Mouse (Mus musculus) small intestine, adult 2 months (tissue): Measurements from ENCODE around the gene Fam120b. TPM values are rescaled to one million over a fixed set of nuclear protein-coding genes. Genes with fewer than 3 reads are reported as not detected.

Source experiments
- H3K27ac ChIP-seq: fragments of 200-500 bp; 2 replicates; pipeline ENCODE4 v1.5.1; 2012; ENCODE audit warnings: low read depth, low read length, control low read depth, inconsistent platforms; ENCODE audit not compliant: insufficient read depth
- H3K27me3 ChIP-seq: fragments of 200-500 bp; 2 replicates; pipeline ENCODE4 v1.6.1; 2012; ENCODE audit warnings: mild to moderate bottlenecking, moderate library complexity, low read length, inconsistent platforms; ENCODE audit not compliant: control insufficient read depth, insufficient read depth
- H3K36me3 ChIP-seq: fragments of 200-500 bp; 2 replicates; pipeline ENCODE4 v1.6.1; 2012; ENCODE audit warnings: mild to moderate bottlenecking, low read length, control low read depth, inconsistent platforms; ENCODE audit not compliant: control insufficient read depth, insufficient read depth
- H3K4me1 ChIP-seq: fragments of 200-500 bp; 2 replicates; pipeline ENCODE4 v1.6.1; 2012; ENCODE audit warnings: low read length, inconsistent platforms, mixed read lengths; ENCODE audit not compliant: control insufficient read depth, insufficient read depth, insufficient read length
- H3K4me3 ChIP-seq: fragments of 200-500 bp; 2 replicates; pipeline ENCODE4 v1.5.1; 2012; ENCODE audit warnings: low read depth, mild to moderate bottlenecking, control low read depth, inconsistent platforms, low read length, moderate library complexity
- CTCF ChIP-seq: fragments of 200-500 bp; IDR thresholded peaks from 2 replicates; pipeline ENCODE4 v1.5.1; 2012; ENCODE audit warnings: low read depth, mild to moderate bottlenecking, control low read depth, inconsistent platforms, low read length, moderate library complexity, mixed read lengths; ENCODE audit not compliant: insufficient replicate concordance, insufficient read length; ENCODE audit errors: extremely low read depth
- POLR2A ChIP-seq: fragments of 200-500 bp; IDR thresholded peaks from 2 replicates; pipeline ENCODE4 v1.6.1; 2012; ENCODE audit warnings: low read depth, mild to moderate bottlenecking, control low read depth, inconsistent platforms, low read length, moderate library complexity
- WGBS: fragments of 180-500 bp; shearing (Covaris S2); methylation state at CpG from one replicate; pipeline ENCODE4 v1.1.7; 2018; 5-methylcytosine and 5-hydroxymethylcytosine counted together
- polyA plus RNA-seq: library from polyadenylated mRNA; depleted of rRNA; stranded (reverse); fragments of >200 nt; gene quantifications from 2 replicates; pipeline ENCODE4 v1.2.3, GENCODE M21; 2012

Fam120b gene
- polyA plus RNA-seq, 1 experiment, result 7.6 TPM

DNA sequence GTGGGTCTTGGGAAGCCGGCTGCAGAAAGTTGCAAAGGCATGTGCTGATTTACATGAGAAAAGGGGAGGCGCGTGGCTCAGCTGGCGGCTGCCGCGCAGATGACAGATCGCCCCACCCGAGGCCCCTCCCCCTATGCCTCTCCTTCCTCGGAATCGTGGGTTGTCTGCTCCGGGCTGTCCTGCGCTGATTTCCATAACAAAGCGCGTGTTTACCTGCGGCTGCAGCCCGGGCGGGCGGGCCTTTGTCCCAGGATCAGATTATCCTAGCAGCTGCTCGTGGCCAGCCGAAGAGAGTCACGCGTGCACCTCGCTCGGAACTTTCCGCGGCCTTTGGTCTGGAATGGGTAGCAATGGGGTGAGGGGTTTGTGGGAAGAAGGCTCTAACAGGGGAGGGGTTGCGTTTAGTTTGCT lies 15.4 kb upstream of the Fam120b start:
- H3K27me3 ChIP-seq, result no peaks in the 10 kb centered on the region
- H3K4me1 ChIP-seq, result peaks cover 6% of the 10 kb centered on the region
- H3K4me3 ChIP-seq, result peak overlapping the region; percentile 61
- WGBS, result 1% methylated on average over 27 of the region's 27 CpGs
- TF ChIP-seq POLR2A (no peak), CTCF (no peak)
- H3K36me3 ChIP-seq, result no peaks in the 10 kb centered on the region
- no peak overlapping the region for H3K27ac ChIP-seq

DNA sequence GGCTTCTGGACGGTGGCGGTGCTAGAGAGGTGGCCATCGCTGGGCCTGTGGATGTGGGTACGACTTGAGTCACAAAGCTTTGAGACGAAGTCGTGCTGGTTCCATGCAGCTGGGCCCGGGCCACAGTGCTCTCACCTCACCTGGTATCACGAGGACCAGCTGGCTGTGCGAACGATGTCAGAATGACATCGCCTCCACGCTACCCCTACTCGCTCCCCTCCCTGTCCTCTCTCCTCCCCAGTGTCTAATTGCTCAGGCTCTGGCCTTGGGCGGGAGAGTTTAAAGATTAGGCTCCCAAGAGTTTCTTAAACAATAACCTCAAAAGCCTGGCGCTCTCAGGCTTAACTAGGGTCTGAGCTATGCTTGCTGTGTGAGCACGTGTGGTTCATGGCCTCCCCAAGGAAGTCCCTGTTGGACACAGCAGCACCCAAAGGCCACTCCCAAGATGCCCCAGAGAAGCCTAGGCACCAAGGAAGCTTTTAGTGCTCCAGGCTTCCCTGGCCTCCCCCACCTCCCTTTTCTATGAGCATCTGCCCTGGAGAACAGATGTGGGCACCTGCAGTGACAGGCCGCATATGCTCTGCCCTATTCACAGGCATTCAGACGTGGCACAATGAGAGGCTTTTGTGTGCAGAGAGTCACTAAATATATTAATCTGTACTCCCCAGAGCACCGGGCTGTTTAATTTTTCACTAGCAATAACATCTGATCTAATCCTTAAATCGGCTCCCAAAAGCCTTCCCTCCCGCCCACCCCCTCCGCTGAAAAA lies 14.7 kb upstream of the Fam120b start:
- 17% methylated on average over 22 of the region's 22 CpGs for WGBS
- TF ChIP-seq CTCF, result no peak
- Histone ChIP-seq H3K4me1 (peaks cover 6% of the 10 kb centered on the region), H3K27me3 (no peaks in the 10 kb centered on the region), H3K4me3 (peak overlapping the region; percentile 61), H3K36me3 (no peaks in the 10 kb centered on the region), H3K27ac (no peak overlapping the region)

DNA sequence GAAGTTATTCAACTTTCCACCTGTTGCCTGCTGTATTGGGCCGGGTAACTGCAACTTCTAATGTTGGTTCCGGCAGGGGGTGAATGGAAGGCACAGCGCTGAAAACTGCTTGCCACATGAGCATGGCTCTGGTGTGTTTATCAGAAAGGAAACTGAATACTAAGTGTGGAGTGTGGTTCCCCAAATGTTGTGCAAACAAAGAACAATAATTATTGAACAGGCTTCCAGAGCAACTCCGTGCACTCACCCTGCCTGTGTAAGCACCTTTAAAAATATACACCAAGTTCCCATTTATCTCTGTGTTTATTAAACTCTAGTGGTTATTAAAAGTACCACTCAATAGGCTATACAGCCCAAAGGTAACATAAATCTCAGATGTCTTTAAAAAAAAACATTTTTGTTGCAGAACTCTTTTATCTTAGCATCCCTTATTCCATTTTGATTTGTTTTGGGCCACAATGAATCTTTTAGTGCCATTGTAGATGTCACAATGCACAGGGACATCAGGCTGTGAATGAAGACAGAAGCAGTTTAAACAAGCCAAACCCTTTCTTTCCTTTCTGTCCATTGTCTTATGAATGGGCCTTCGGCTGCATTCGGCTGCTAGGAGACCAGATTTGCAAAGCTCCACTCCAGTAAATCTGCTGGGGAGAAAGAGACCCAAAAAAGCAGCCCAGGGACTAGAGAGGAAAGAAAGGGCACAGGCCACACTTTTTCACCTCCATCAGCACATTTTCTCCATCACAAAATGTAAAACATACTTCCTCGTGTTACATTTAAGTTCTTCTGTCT lies 13.9 kb upstream of the Fam120b start:
- H3K4me1 ChIP-seq, result peaks cover 6% of the 10 kb centered on the region
- H3K4me3 ChIP-seq, result no peak overlapping the region
- no peaks in the 10 kb centered on the region for H3K36me3 ChIP-seq
- H3K27me3 ChIP-seq, result no peaks in the 10 kb centered on the region
- 57% methylated on average over 7 of the region's 7 CpGs for WGBS
- no peak for TF ChIP-seq CTCF
- no peak for TF ChIP-seq POLR2A
- no peak overlapping the region for H3K27ac ChIP-seq

DNA sequence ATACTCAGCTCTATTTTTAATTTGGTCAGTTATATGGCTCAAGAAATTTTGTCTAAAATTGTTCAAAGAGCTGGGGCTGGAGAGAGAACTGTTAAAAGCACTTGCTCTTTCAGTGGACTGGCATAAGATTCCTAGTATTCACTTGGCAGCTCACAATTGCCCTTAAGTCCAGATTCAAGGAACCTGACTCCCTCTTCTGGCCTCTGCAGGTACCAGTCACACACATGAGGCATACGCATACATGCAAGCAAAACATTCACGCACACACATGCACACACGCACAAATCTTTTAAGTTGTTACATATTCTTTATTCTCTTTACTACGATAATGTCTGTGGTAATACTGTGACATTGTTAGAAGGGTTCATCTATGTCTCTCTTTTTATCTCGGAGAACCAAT lies 12.6 kb upstream of the Fam120b start:
- Histone ChIP-seq H3K4me1 (peaks cover 6% of the 10 kb centered on the region), H3K4me3 (no peak overlapping the region), H3K27ac (no peak overlapping the region), H3K36me3 (no peaks in the 10 kb centered on the region), H3K27me3 (no peaks in the 10 kb centered on the region; the same call in 1 of the 2 replicates)
- no peak for TF ChIP-seq POLR2A
- no peak for TF ChIP-seq CTCF
- WGBS, result 96% methylated on average over 5 of the region's 5 CpGs

DNA sequence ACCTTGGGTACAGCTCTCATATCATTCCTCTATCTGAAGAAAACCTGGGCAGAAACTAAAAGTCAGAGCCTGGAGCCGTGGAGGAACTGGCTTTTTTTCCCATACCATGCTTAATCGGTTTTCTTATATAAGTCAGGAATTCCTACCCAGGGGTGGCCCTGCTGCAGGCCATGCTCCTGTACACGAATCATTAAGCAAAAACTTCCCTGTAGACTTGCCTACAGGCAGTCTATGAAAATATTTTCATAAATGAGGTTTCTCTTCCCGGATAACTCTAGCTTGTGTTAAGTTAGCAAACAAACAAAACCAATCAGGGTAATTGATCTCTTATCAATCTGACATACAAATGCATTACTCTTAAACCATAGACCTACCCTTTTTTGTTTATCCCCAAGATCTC lies 7.1 kb upstream of the Fam120b start:
- Histone ChIP-seq H3K36me3 (no peaks in the 10 kb centered on the region), H3K27ac (peak overlapping the region; percentile 94), H3K4me1 (peaks cover under 1% of the 10 kb centered on the region; the same call in 1 of the 2 replicates), H3K27me3 (no peaks in the 10 kb centered on the region; the same call in 1 of the 2 replicates), H3K4me3 (no peak overlapping the region)
- WGBS, result 18% methylated on average over 4 of the region's 4 CpGs
- TF ChIP-seq POLR2A (no peak), CTCF (no peak)

DNA sequence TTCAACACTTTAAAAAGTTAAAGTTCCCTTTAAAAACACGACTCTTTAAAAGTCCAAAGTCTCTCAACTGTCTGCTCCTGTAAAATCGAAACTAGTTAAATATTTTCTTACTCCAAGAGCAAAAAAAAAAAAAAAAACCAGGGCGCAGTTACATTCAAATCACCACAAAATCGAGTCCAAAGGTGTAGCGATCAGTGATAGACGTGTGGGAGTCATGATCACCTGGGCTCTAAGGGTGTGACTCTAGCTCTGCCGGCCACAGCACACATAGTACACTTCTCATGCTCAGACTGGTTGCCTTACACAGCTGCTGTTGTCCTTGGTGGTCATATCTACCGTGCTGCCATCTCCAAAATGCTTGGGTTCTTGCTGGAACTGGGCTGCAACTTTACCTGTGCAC lies 6.6 kb upstream of the Fam120b start:
- Histone ChIP-seq H3K4me1 (peaks cover 2% of the 10 kb centered on the region; the same call in 1 of the 2 replicates), H3K27ac (peak overlapping the region; percentile 83), H3K36me3 (no peaks in the 10 kb centered on the region), H3K4me3 (no peak overlapping the region), H3K27me3 (no peaks in the 10 kb centered on the region; the same call in 1 of the 2 replicates)
- no peak for TF ChIP-seq CTCF
- no peak for TF ChIP-seq POLR2A
- whole genome bisulfite sequencing, result 25% methylated on average over 8 of the region's 8 CpGs

DNA sequence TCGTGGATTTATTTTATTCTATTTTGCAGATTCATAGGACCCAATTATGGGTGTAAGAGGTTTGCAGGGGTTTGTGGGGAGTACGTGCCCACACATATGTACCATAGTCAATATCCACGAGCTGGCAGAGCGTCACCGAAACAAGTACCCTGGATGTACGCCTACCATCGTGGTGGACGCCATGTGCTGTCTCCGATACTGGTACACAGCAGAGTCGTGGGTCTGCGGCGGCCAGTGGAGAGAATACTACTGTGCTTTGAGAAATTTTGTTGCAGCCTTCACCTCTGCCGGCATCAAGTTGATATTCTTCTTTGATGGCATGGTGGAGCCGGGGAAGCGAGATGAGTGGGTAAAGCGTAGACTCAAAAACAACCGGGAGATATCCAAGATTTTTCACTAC lies 5.7 kb downstream of the Fam120b start:
- no peak for TF ChIP-seq CTCF
- TF ChIP-seq POLR2A, result no peak
- Histone ChIP-seq H3K36me3 (peaks cover 35% of the 10 kb centered on the region), H3K27me3 (no peaks in the 10 kb centered on the region), H3K27ac (no peak overlapping the region), H3K4me3 (no peak overlapping the region), H3K4me1 (no peaks in the 10 kb centered on the region)
- WGBS, result 96% methylated on average over 17 of the region's 17 CpGs

DNA sequence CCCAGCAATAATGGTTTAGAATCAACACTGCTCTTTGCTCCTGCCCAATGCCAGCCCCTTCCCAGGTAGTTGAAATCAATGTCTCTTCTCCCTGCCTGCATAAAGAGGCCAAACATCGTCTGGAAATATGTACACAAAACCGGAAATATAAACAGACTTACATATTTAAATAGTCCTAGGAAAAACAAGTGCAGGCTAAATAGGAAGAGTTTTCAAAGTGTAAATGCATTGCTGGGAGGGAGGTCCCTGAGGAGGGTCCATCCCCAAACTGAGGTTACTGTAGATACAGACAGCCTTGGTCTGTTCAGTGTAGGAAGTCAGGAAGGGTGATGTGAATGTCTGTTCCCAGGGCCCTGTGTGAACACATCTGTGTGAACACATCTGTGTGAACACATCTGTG lies 10.6 kb downstream of the Fam120b start:
- peaks cover 68% of the 10 kb centered on the region for H3K36me3 ChIP-seq
- no peaks in the 10 kb centered on the region for H3K4me1 ChIP-seq
- WGBS, result 80% methylated on average over 2 of the region's 2 CpGs
- TF ChIP-seq CTCF (no peak), POLR2A (no peak)
- H3K4me3 ChIP-seq, result no peak overlapping the region
- H3K27me3 ChIP-seq, result no peaks in the 10 kb centered on the region
- H3K27ac ChIP-seq, result no peak overlapping the region
